Mouse (Mus musculus) bone marrow macrophage, adult 2 months (primary cell): Measurements from ENCODE around the gene Tmem254c.
"Not testable (repeated sequence)": the region's sequence is repeated elsewhere in the genome, so short reads cannot be mapped to it uniquely, and the experiment has no call there.

ENCODE experiments used
- CTCF ChIP-seq: IDR thresholded peaks from 2 replicates; pipeline ENCODE4 v1.5.1; 2012; ENCODE audit warnings: low read depth, mild to moderate bottlenecking, low read length, moderate library complexity
- POLR2A ChIP-seq: IDR thresholded peaks from 2 replicates; pipeline ENCODE4 v1.6.1; 2012; ENCODE audit warnings: mild to moderate bottlenecking, low read depth, low read length, borderline replicate concordance

GRCm38 (mm10) chr14:26059362-26059761 is 7.8 kb downstream of the Tmem254c start:
- TF ChIP-seq CTCF, POLR2A: not testable (repeated sequence)
